Mouse (Mus musculus) CD4-positive helper T cell, adult 2 months (primary cell): Measurements from ENCODE around the gene Zfp764.
"Not testable (repeated sequence)": the region's sequence is repeated elsewhere in the genome, so short reads cannot be mapped to it uniquely, and the experiment has no call there.

Experiments used
- DNase-seq: peaks from one replicate; pipeline ENCODE4 v3.0.0-alpha.2; 2012; ENCODE audit warnings: low read depth, missing footprints, low spot score

Zfp764 gene

DNA sequence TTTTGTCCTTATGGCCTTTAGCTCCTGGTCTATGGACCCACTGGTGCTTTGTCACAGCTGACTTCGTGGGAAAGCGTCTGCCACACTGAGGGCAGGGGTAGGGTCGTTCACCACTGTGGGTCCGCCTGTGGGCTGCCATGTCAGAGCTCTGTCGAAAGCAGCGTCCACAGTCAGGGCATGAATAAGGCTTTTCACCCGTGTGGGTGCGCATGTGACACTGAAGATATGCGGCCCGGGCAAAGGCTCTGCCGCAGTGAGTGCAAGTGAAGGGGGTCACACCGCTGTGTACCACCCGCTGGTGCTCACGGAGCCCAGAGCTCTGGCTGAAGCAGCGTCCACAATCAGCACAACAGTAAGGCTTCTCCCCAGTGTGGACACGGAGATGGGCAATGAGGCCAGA is 15.1 kb downstream of the Zfp764 start:
- no peak for DNase-seq

- no peak for DNase-seq
Measured at GRCm38 (mm10) chr7:127390306-127390705, 16.3 kb downstream of the Zfp764 start.

GRCm38 (mm10) chr7:127388201-127388600 is 18.4 kb downstream of the Zfp764 start:
- not testable (repeated sequence) for DNase-seq

- peak; percentile 91 for DNase-seq
Measured at GRCm38 (mm10) chr7:127386641-127387392, 19.8 kb downstream of the Zfp764 start, which contains the start of gene 9130019O22Rik. Gene 9130019O22Rik, minus strand, starts transcription at chr7:127387166.

DNA sequence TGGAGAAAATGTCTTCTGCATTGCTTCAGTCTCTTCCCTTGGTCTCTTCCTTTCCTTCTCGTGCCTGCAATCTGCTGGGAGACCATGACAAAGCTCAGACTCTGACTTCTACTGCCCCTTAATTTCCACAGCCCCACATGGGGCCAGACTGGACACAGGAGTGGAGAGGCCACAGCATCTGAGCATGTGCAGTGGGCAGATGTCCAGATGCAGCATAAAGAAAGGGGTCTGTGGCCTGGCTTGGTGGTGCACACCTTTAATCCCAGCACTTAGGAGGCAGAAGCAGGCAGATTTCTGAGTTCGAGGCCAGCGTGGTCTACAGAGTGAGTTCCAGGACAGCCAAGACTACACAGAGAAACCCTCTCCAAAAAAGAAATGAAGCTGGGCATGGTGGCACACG is 21.1 kb downstream of the Zfp764 start:
- not testable (repeated sequence) for DNase-seq

- no peak for DNase-seq
Measured at GRCm38 (mm10) chr7:127378310-127378921, 28.2 kb downstream of the Zfp764 start.

GRCm38 (mm10) chr7:127375271-127376245 is 31.1 kb downstream of the Zfp764 start, which contains the start of gene Zfp747:
Gene Zfp747, minus strand, starts transcription at chr7:127376050.
- peak; percentile 96 for DNase-seq

DNA sequence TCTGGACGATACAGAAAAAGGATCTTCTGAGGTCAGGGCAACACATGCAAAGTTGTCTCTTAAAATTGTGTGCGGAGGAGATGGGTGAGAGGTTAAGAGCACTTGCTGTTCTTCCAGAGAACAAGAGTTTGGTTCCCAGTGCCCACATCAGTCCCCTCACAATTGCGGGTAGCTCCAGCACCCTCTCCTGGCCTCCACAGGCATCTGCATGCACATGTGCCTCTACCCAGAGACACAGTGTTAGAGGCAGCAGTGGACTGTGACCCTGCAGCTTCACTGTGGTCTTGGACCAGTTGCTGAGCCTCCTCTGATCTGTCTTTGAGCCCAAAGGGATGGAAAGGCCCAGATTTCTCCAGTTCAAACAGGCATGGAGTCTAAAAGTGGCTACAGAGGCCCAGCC is 34.8 kb downstream of the Zfp764 start:
- not testable (repeated sequence) for DNase-seq

DNA sequence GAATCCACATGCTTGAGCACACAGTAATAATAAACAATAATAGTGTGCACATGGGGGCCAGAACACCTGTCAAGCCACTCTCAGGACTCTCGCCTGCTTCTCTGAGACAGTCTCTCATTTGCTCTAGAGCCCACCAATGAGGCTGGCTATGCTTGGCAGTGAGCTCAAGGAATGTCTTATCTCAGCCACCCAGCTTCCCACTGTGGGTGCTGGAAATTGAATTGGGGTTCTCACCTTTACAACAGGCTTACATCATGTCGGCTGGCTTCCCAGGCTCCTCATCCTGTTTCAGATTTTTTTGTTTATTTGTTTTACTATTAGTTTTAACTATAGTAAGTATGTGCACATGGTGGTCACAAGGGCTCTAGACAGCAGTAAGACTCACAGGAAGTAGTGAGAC is 35.4 kb downstream of the Zfp764 start:
- DNase-seq: no peak

DNA sequence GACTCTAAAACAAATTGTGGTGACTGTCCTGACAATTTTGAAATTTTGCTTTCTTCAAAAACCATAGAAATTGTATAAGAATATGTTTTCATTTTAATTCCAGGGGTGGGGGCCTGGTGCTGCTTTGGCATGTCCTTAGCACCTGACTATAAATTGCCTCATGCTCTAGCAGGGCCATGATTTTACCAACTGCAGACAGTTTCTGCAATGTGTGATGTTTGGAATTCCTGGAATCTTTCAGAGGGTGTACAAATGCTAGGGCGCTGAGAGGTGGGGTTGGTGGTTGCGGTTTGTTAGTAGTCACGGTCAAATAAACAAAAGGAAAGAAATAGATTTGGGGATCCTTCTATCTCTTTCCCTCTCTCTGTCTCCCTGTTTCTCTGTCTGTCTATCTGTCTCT is 40.4 kb downstream of the Zfp764 start:
- DNase-seq: no peak

- no peak for DNase-seq
Measured at GRCm38 (mm10) chr7:127364166-127364565, 42.5 kb downstream of the Zfp764 start.

DNA sequence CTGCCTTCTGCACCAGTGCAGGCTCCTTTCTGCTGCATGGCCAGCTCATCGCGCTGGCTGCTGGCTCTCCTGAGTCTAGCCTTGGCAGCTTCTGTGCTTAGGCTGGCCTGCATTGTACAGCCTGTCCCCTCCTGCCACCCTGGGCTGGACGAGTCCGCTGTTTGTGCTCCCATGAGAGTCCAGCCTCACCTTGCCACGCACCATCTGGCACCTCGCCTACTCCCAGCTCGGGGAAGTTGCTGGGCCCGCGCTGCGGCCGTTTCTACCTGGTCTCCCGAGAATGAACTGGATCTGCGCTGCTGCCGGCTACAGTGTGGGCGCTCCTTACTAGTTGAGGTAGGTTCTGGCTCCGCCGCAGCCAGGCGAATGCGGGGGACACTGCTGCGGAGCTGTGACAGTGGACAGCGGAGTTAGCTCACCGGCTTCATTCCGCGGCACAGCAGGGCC is 43.1 kb downstream of the Zfp764 start:
- no peak for DNase-seq

- DNase-seq: peak; percentile 74
Measured at GRCm38 (mm10) chr7:127362418-127362817, 44.2 kb downstream of the Zfp764 start.

DNA sequence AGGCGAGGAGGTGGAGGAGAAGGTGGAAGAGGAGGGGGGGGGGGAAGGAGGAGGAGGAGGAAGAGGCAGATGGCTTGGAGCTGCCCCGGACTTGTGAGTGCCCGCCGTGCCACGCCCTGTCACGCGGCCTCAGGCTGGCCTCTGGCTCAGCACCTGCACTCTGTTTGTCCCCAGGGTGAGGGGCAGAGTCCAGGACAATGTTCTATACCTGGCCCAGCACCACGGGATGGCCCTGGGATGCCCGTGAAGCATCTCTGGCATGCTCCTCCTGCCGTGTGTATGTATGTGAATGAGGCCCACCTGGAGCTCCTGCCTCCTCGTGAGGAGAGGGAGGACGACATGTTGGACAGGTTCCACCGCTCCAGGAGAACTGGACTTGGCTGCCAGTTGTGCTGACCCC is 45.2 kb downstream of the Zfp764 start:
- no peak for DNase-seq

DNA sequence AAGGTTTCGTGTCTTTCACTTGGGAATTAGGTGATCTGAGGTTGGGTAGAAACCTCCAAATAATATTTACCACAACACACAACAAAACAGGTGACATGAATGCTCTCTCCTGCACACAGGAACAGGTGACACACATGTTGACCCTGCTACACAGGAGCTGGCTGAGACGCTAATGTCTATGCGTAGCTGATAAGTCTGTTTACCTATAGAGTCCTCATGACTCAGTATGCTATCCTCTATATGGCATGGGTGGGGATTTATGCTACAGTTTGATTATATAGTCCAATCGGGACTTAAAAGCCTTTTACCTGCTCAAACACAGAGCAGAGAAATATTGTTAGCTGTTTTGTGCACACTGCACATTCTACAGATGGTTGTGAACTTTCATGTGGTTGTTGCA is 46.4 kb downstream of the Zfp764 start:
- no peak for DNase-seq

- DNase-seq: no peak
Measured at GRCm38 (mm10) chr7:127358472-127358871, 48.1 kb downstream of the Zfp764 start.

DNA sequence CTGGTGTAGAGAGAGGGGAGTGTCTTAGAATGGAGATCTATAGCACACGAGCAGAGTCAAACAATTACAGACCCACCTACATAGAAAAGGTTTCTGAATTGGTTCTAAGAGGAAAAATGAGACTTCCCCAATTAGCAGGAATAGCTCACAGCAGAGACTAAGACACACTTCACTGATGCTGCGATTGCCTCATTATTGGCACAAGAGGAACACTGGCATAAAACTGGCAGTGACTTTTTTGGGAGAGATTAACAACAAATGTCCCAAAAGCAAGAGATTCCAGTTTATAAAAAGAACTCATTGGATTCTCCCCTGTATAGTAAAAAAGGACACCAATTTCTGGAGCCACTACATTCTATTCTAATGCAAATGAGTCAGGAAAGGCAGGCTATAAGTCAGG is 48.8 kb downstream of the Zfp764 start:
- no peak for DNase-seq

GRCm38 (mm10) chr7:127355796-127356195 is 50.8 kb downstream of the Zfp764 start:
- no peak for DNase-seq
